13 mouse cellular contexts compared by ENCODE assay signal in the genomic region with DNA sequence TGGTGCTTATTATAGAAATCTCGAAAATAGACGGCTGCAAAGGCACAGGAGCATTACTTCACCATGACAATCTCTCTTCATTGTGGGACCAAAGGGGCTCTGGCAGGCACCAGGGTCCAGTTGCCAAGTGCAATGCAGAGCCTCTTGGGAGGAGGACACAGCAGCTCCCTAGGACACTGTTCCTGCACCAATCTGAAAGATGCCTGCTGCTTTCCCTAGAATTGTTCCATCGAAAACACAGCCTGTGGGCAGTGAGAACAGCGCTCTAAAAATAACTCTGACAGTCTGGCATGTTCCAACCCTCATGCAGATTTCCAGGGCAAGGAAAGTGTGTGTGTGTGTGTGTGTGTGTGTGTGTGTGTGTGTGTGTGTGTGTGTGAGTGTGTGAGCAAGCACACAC.
A peak's percentile ranks its signal among the peaks of the same experiment; 100 is the strongest.
DNase-seq lines count a peak whose midpoint lies in the region; ATAC-seq and TF ChIP-seq lines count a peak whose summit lies in the region.
"Had no signal": no experiment of that assay in that cellular context is flagged by ENCODE, and none has a peak within 500 bp of the region (broad histone marks: within the 10 kb centered on the region; RNA-seq: fewer than 3 reads in every experiment).

No protein-coding gene starts in this region.

- H3K4me1 ChIP-seq in forebrain, postnatal 0 days (ENCODE audit: insufficient read depth), result no peaks in the 10 kb centered on the region
- H3K4me1 ChIP-seq in forebrain, embryonic 11.5 days (replicated peaks; ENCODE audit: control insufficient read depth, insufficient read depth, low read length), result no peaks in the 10 kb centered on the region
- no peaks in the 10 kb centered on the region for H3K4me1 ChIP-seq in hindbrain, embryonic 16.5 days (ENCODE audit: control insufficient read depth, insufficient read depth, low read depth, low read length)
- no peaks in the 10 kb centered on the region for H3K4me1 ChIP-seq in hindbrain, embryonic 12.5 days

- WGBS in forebrain, postnatal 0 days, result 54% methylated on average over 4 of the region's 4 CpGs
- 94% methylated on average over 4 of the region's 4 CpGs for WGBS in forebrain, embryonic 11.5 days
- 68% methylated on average over 4 of the region's 4 CpGs for WGBS in hindbrain, embryonic 16.5 days
- WGBS in hindbrain, embryonic 12.5 days, result 97% methylated on average over 4 of the region's 4 CpGs

- H3K9me3 ChIP-seq in forebrain, postnatal 0 days (ENCODE audit: low read length), result no peaks in the 10 kb centered on the region
- H3K9me3 ChIP-seq in forebrain, embryonic 11.5 days (ENCODE audit: control insufficient read depth, low read length), result no peaks in the 10 kb centered on the region
- H3K9me3 ChIP-seq in hindbrain, embryonic 16.5 days (ENCODE audit: control insufficient read depth, low read length), result no peaks in the 10 kb centered on the region
- no peaks in the 10 kb centered on the region for H3K9me3 ChIP-seq in hindbrain, embryonic 12.5 days (replicated peaks)

- no peaks in the 10 kb centered on the region for H3K36me3 ChIP-seq in forebrain, postnatal 0 days (ENCODE audit: insufficient read depth)
- H3K36me3 ChIP-seq in forebrain, embryonic 11.5 days (ENCODE audit: control insufficient read depth, insufficient read depth, low read length), result no peaks in the 10 kb centered on the region
- H3K36me3 ChIP-seq in hindbrain, embryonic 16.5 days (ENCODE audit: control insufficient read depth, insufficient read depth, low read length), result no peaks in the 10 kb centered on the region
- no peaks in the 10 kb centered on the region; the same call in 1 of the 2 replicates for H3K36me3 ChIP-seq in hindbrain, embryonic 12.5 days

- no peaks in the 10 kb centered on the region for H3K27me3 ChIP-seq in forebrain, postnatal 0 days (ENCODE audit: insufficient read depth, low read length)
- peaks cover 10% of the 10 kb centered on the region for H3K27me3 ChIP-seq in forebrain, embryonic 11.5 days (ENCODE audit: control insufficient read depth, insufficient read depth, low read length)
- H3K27me3 ChIP-seq in hindbrain, embryonic 16.5 days (replicated peaks; ENCODE audit: control insufficient read depth, insufficient read depth, low read length), result no peaks in the 10 kb centered on the region; the same call in 1 of the 2 replicates
- peaks cover 34% of the 10 kb centered on the region for H3K27me3 ChIP-seq in hindbrain, embryonic 12.5 days

- no peak overlapping the region for H3K4me2 ChIP-seq in forebrain, postnatal 0 days (ENCODE audit: low read depth)
- H3K4me2 ChIP-seq in forebrain, embryonic 11.5 days (ENCODE audit: low read depth, low read length, severe bottlenecking), result no peak overlapping the region
- no peak overlapping the region for H3K4me2 ChIP-seq in hindbrain, embryonic 16.5 days (ENCODE audit: low read length)
- H3K4me2 ChIP-seq in hindbrain, embryonic 12.5 days (replicated peaks), result no peak overlapping the region

- ATAC-seq in forebrain, postnatal 0 days, result peak; percentile 80
- ATAC-seq in forebrain, embryonic 11.5 days (replicated peaks; ENCODE audit: low FRiP score), result no peak
- ATAC-seq in hindbrain, embryonic 16.5 days, result 0 out of 2 replicates have a peak, but pooled peaks have one; percentile 48
- ATAC-seq in hindbrain, embryonic 12.5 days (ENCODE audit: low FRiP score), result no peak
- ATAC-seq: intestine, postnatal 0 days; liver, postnatal 0 days had no signal

- TF ChIP-seq CTCF in forebrain, postnatal 0 days (IDR thresholded peaks at IDR 0.05; ENCODE audit: low read depth), result no peak

- peak; percentile 43 for DNase-seq in forebrain, postnatal 0 days
- DNase-seq in forebrain, embryonic 11.5 days (ENCODE audit: low spot score), result no peak
- DNase-seq in right cerebral cortex, adult 18-20 months, result peak; percentile 33
- no peak for DNase-seq in right cerebral cortex, postnatal 14 days
- DNase-seq in T-cell, adult 2 months (ENCODE audit: low spot score), result no peak
- DNase-seq: adrenal gland, postnatal 14 days; kidney, postnatal 25 days; liver, postnatal 0 days; thymus, adult 18-20 months had no signal

- no peak overlapping the region for H3K9ac ChIP-seq in forebrain, postnatal 0 days
- H3K9ac ChIP-seq in forebrain, embryonic 11.5 days (ENCODE audit: low read length), result no peak overlapping the region
- H3K9ac ChIP-seq in hindbrain, embryonic 16.5 days (ENCODE audit: low read depth, low read length), result no peak overlapping the region
- no peak overlapping the region for H3K9ac ChIP-seq in hindbrain, embryonic 12.5 days
- H3K9ac ChIP-seq: liver, postnatal 0 days had no signal

- 0 out of 2 replicates have a peak overlapping the region, but pooled peaks have one; percentile 59 for H3K27ac ChIP-seq in forebrain, postnatal 0 days (ENCODE audit: low read depth, low read length)
- no peak overlapping the region for H3K27ac ChIP-seq in forebrain, embryonic 11.5 days (ENCODE audit: low read depth, low read length)
- H3K27ac ChIP-seq in hindbrain, embryonic 16.5 days (ENCODE audit: low read depth, low read length), result no peak overlapping the region
- H3K27ac ChIP-seq in hindbrain, embryonic 12.5 days, result no peak overlapping the region

- H3K4me3 ChIP-seq in forebrain, postnatal 0 days (ENCODE audit: low read depth, low read length), result no peak overlapping the region
- no peak overlapping the region for H3K4me3 ChIP-seq in forebrain, embryonic 11.5 days (ENCODE audit: low read depth, low read length)
- H3K4me3 ChIP-seq in hindbrain, embryonic 16.5 days (ENCODE audit: low read length), result no peak overlapping the region
- no peak overlapping the region for H3K4me3 ChIP-seq in hindbrain, embryonic 12.5 days
- H3K4me3 ChIP-seq: erythroblast, embryonic 14.5 days had no signal

Comparison
In these comparisons a context has a peak if more than half of its experiments do, and no peak if none do; other contexts are left out.
1. ATAC-seq: peak in forebrain, postnatal 0 days (single experiment) and hindbrain, embryonic 16.5 days (single experiment); none in forebrain, embryonic 11.5 days (single experiment) and hindbrain, embryonic 12.5 days (single experiment).
2. DNase-seq: peak in forebrain, postnatal 0 days (single experiment) and right cerebral cortex, adult 18-20 months (single experiment); none in forebrain, embryonic 11.5 days (single experiment), right cerebral cortex, postnatal 14 days (single experiment) and T-cell, adult 2 months (single experiment).